In the genomic region with DNA sequence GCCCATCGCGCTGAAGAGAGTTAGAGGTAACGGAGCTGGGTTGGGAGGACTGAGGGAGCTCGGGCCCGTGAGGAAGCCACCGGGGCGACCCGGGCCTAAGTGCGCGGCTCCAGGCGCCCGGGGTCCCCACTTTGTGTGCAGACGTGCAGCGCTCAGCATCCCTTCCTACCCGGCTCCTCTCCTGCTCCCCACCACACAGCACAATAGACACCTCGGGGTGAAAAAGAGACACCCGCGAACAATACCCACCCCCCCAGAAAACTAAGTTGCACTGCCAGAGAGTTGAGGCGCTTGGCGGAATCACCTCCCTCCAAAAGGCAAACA, we compare ENCODE assay signal across 9 mouse cellular contexts. TPM values are rescaled to one million over a fixed set of nuclear protein-coding genes. Genes with fewer than 3 reads are reported as not detected.
DNase-seq lines count a peak whose midpoint lies in the region; ATAC-seq and TF ChIP-seq lines count a peak whose summit lies in the region.
"Had no signal": no experiment of that assay in that cellular context is flagged by ENCODE, and none has a peak within 500 bp of the region (broad histone marks: within the 10 kb centered on the region; RNA-seq: fewer than 3 reads in every experiment).

No protein-coding gene starts in this region.

- ATAC-seq in megakaryocyte, adult 5-6 weeks (ENCODE audit: poor library complexity, severe bottlenecking) = no peak
- ATAC-seq in limb, embryonic 11.5 days (ENCODE audit: insufficient number of reproducible peaks, low FRiP score, low TSS enrichment, low read depth) = peak; percentile 41; the same call in 1 of the 2 replicates

- no peak for TF ChIP-seq POLR2A in cerebellum, adult 2 months (IDR thresholded peaks at IDR 0.05; ENCODE audit: borderline replicate concordance, insufficient read depth, low read length)
- no peak for TF ChIP-seq POLR2A in olfactory bulb, adult 2 months (IDR thresholded peaks at IDR 0.05; ENCODE audit: insufficient read depth, low read depth, low read length)

- no peaks in the 10 kb centered on the region for H3K36me3 ChIP-seq in megakaryocyte, embryonic 14.5 days (replicated peaks; ENCODE audit: low read length)
- H3K36me3 ChIP-seq in limb, embryonic 11.5 days (ENCODE audit: control insufficient read depth, insufficient read depth, low read length) = no peaks in the 10 kb centered on the region; the same call in 1 of the 2 replicates

- H3K27me3 ChIP-seq in cerebellum, adult 2 months (ENCODE audit: control insufficient read depth, insufficient read depth, low read length) = no peaks in the 10 kb centered on the region
- H3K27me3 ChIP-seq in megakaryocyte, embryonic 14.5 days (replicated peaks) = peaks cover 82% of the 10 kb centered on the region
- no peaks in the 10 kb centered on the region for H3K27me3 ChIP-seq in limb, embryonic 11.5 days (ENCODE audit: control insufficient read depth, insufficient read depth, low read length)

- 2% methylated on average over 20 of the region's 20 CpGs for WGBS in cerebellum, adult 2 months
- WGBS in limb, embryonic 11.5 days = 3% methylated on average over 20 of the region's 20 CpGs
- under 1% methylated on average over 20 of the region's 20 CpGs for WGBS in olfactory bulb, adult 2 months

- no peak overlapping the region for H3K27ac ChIP-seq in cerebellum, adult 2 months (ENCODE audit: insufficient read depth, low read length)
- peak overlapping the region; percentile 86 for H3K27ac ChIP-seq in limb, embryonic 11.5 days (replicated peaks; ENCODE audit: low read depth, low read length)
- peak overlapping the region; percentile 35; the same call in 1 of the 2 replicates for H3K27ac ChIP-seq in olfactory bulb, adult 2 months (ENCODE audit: insufficient read depth, low read depth, low read length)

- H3K4me2 ChIP-seq in limb, embryonic 11.5 days (ENCODE audit: low read depth, severe bottlenecking) = peak overlapping the region; percentile 90

- peak overlapping the region; percentile 82 for H3K4me3 ChIP-seq in cerebellum, adult 2 months (replicated peaks; ENCODE audit: insufficient read depth, low read depth, low read length)
- peak overlapping the region; percentile 76 for H3K4me3 ChIP-seq in megakaryocyte, embryonic 14.5 days (replicated peaks)
- peak overlapping the region; percentile 80 for H3K4me3 ChIP-seq in limb, embryonic 11.5 days (ENCODE audit: low read depth, low read length)
- peak overlapping the region; percentile 68 for H3K4me3 ChIP-seq in olfactory bulb, adult 2 months (ENCODE audit: insufficient read depth, low read depth, low read length)

- peaks cover 5% of the 10 kb centered on the region for H3K4me1 ChIP-seq in cerebellum, adult 2 months (ENCODE audit: control insufficient read depth, insufficient read depth, low read length)
- H3K4me1 ChIP-seq in megakaryocyte, embryonic 14.5 days = peaks cover 11% of the 10 kb centered on the region
- H3K4me1 ChIP-seq in limb, embryonic 11.5 days (ENCODE audit: control insufficient read depth, insufficient read depth, low read length) = peaks cover 6% of the 10 kb centered on the region; the same call in 1 of the 2 replicates
- H3K4me1 ChIP-seq in olfactory bulb, adult 2 months (ENCODE audit: control insufficient read depth, insufficient read depth, low read length) = peaks cover 7% of the 10 kb centered on the region

- TF ChIP-seq CTCF in cerebellum, adult 2 months (IDR thresholded peaks at IDR 0.05; ENCODE audit: borderline replicate concordance, insufficient read depth, low read depth, low read length) = no peak
- no peak for TF ChIP-seq CTCF in olfactory bulb, adult 2 months (IDR thresholded peaks at IDR 0.05; ENCODE audit: insufficient read depth, low read depth, low read length)

- DNase-seq in cerebellum, adult 2 months = no peak
- no peak for DNase-seq in cerebellum, adult 9-11 months
- DNase-seq in limb, embryonic 11.5 days (ENCODE audit: low spot score) = no peak
- DNase-seq in urinary bladder, postnatal 25 days (ENCODE audit: low spot score) = no peak
- DNase-seq in layer of hippocampus, adult 18-20 months (ENCODE audit: low spot score in 2 of 2) = no peak

- no peaks in the 10 kb centered on the region for H3K9me3 ChIP-seq in megakaryocyte, embryonic 14.5 days
- H3K9me3 ChIP-seq in limb, embryonic 11.5 days (ENCODE audit: control insufficient read depth, low read length) = no peaks in the 10 kb centered on the region

- peak overlapping the region; percentile 98 for H3K9ac ChIP-seq in limb, embryonic 11.5 days (ENCODE audit: low read length)

RNA-seq across cellular contexts. Expression of gene Pygo1, which starts 0.5 kb away (rescaled TPM):
- polyA plus RNA-seq in cerebellum, adult 2 months (2012; rRNA removed) = 9.8 and 10.0 TPM in 2 replicates
- not detected in 2 replicates for polyA plus RNA-seq in megakaryocyte, embryonic 14.5 days (2012; ENCODE audit: insufficient read depth, low replicate concordance)
- not detected in 2 replicates for total RNA-seq in megakaryocyte, adult 5-6 weeks (2015)
- total RNA-seq in megakaryocyte, adult 5-6 weeks (2017) = not detected in 2 replicates
- polyA plus RNA-seq in limb, embryonic 11.5 days (2014; fragmentation: Nextera tagmentation; extraction: Ambion mirVana) = 11.4 and 12.4 TPM in 2 replicates
- not detected in 2 replicates for polyA plus RNA-seq in olfactory bulb, adult 2 months (2012; ENCODE audit: insufficient read depth, insufficient read length, low replicate concordance, missing spikeins)
- 10 to 100 TPM; 31.6 to 32.5 TPM for total RNA-seq in layer of hippocampus, adult 18-20 months (2021)

RNA-seq across cellular contexts. Expression of gene Dyx1c1, which starts 32.7 kb away (rescaled TPM):
- polyA plus RNA-seq in cerebellum, adult 2 months (2012; rRNA removed) = 1.7 and 2.1 TPM in 2 replicates
- not detected in 2 replicates for polyA plus RNA-seq in megakaryocyte, embryonic 14.5 days (2012; ENCODE audit: insufficient read depth, low replicate concordance)
- total RNA-seq in megakaryocyte, adult 5-6 weeks (2015) = 0.25 and 0.68 TPM in 2 replicates
- total RNA-seq in megakaryocyte, adult 5-6 weeks (2017) = 0.18 and 0.33 TPM in 2 replicates
- polyA plus RNA-seq in limb, embryonic 11.5 days (2014; fragmentation: Nextera tagmentation; extraction: Ambion mirVana) = 1.2 and 2.1 TPM in 2 replicates
- polyA plus RNA-seq in olfactory bulb, adult 2 months (2012; ENCODE audit: insufficient read depth, insufficient read length, low replicate concordance, missing spikeins) = not detected in 2 replicates
- 1 to 10 TPM; 3.2 to 3.7 TPM for total RNA-seq in layer of hippocampus, adult 18-20 months (2021)

RNA-seq across cellular contexts. Expression of gene Gm44503, which starts 32.8 kb away (rescaled TPM):
- polyA plus RNA-seq in cerebellum, adult 2 months (2012; rRNA removed) = 0.07 TPM in 1 of 2 replicates, not detected in the other
- not detected in 2 replicates for polyA plus RNA-seq in megakaryocyte, embryonic 14.5 days (2012; ENCODE audit: insufficient read depth, low replicate concordance)
- total RNA-seq in megakaryocyte, adult 5-6 weeks (2015) = not detected in 2 replicates
- total RNA-seq in megakaryocyte, adult 5-6 weeks (2017) = not detected in 2 replicates
- polyA plus RNA-seq in limb, embryonic 11.5 days (2014; fragmentation: Nextera tagmentation; extraction: Ambion mirVana) = 0.47 TPM in 1 of 2 replicates, not detected in the other
- not detected in 2 replicates for polyA plus RNA-seq in olfactory bulb, adult 2 months (2012; ENCODE audit: insufficient read depth, insufficient read length, low replicate concordance, missing spikeins)
- total RNA-seq in layer of hippocampus, adult 18-20 months (2021) = under 1 TPM in 1 of 2 experiments, not detected in 1; 0.52 TPM
- total RNA-seq: adrenal gland, postnatal 36 days had no signal

RNA-seq across cellular contexts. Expression of gene Ccpg1os, which starts 59.3 kb away (rescaled TPM):
- 14.6 and 19.0 TPM in 2 replicates for polyA plus RNA-seq in cerebellum, adult 2 months (2012; rRNA removed)
- 0.69 and 4.6 TPM in 2 replicates for polyA plus RNA-seq in megakaryocyte, embryonic 14.5 days (2012; ENCODE audit: insufficient read depth, low replicate concordance)
- 1.7 and 2.4 TPM in 2 replicates for total RNA-seq in megakaryocyte, adult 5-6 weeks (2015)
- 1.1 and 4.9 TPM in 2 replicates for total RNA-seq in megakaryocyte, adult 5-6 weeks (2017)
- polyA plus RNA-seq in limb, embryonic 11.5 days (2014; fragmentation: Nextera tagmentation; extraction: Ambion mirVana) = 12.3 and 14.5 TPM in 2 replicates
- polyA plus RNA-seq in olfactory bulb, adult 2 months (2012; ENCODE audit: insufficient read depth, insufficient read length, low replicate concordance, missing spikeins) = not detected in 2 replicates
- total RNA-seq in layer of hippocampus, adult 18-20 months (2021) = 10 to 100 TPM; 12.4 to 12.6 TPM

RNA-seq across cellular contexts. Expression of gene Ccpg1, which starts 59.3 kb away (rescaled TPM):
- 76.8 and 77.2 TPM in 2 replicates for polyA plus RNA-seq in cerebellum, adult 2 months (2012; rRNA removed)
- polyA plus RNA-seq in megakaryocyte, embryonic 14.5 days (2012; ENCODE audit: insufficient read depth, low replicate concordance) = 0.58 and 3.9 TPM in 2 replicates
- 74.2 and 85.3 TPM in 2 replicates for total RNA-seq in megakaryocyte, adult 5-6 weeks (2015)
- 168 and 169 TPM in 2 replicates for total RNA-seq in megakaryocyte, adult 5-6 weeks (2017)
- 14.6 and 15.8 TPM in 2 replicates for polyA plus RNA-seq in limb, embryonic 11.5 days (2014; fragmentation: Nextera tagmentation; extraction: Ambion mirVana)
- not detected in 2 replicates for polyA plus RNA-seq in olfactory bulb, adult 2 months (2012; ENCODE audit: insufficient read depth, insufficient read length, low replicate concordance, missing spikeins)
- 100 to 1,000 TPM; 149 to 152 TPM for total RNA-seq in layer of hippocampus, adult 18-20 months (2021)

Comparison
In these comparisons a context has a peak if more than half of its experiments do, and no peak if none do; other contexts are left out.
1. RNA of gene Pygo1, which starts 0.5 kb away (polyA plus RNA-seq): 11.4 to 12.4 TPM in limb, embryonic 11.5 days and 9.8 to 10.0 TPM in cerebellum, adult 2 months; not detected in megakaryocyte, embryonic 14.5 days and not detected in olfactory bulb, adult 2 months; every median in the first group is over 10 times any median in the second.
2. Peak in every context shown above with its lines, with median percentiles within 50 percentile points of each other: H3K4me3 ChIP-seq.